Mouse (Mus musculus): ENCODE data around the gene Fam89b.

The Fam89b gene

DNA sequence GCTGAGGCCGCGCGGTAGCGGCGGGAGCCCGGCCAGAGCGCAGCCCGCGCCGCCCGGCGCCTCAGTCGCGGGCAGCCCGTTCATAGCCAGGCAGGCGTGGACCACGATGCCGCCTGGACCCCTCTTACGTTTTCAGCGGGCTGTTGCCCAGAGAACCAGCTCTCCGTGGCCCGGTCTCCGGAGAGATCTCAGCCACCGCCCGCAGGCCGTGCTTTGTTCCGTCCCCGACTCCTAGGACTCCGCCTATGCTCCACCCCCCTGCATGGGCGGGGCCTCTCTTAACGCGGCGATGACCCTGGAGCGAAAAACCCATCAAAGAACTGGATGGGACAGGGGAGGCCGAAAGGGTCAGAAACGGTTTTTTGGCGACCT, at the start of gene Fam89b:
Fam89b (minus strand) TSS at position 210 of the 372 bp plus-strand sequence.
- DNase-seq = peak; percentile 90 to 93

DNA sequence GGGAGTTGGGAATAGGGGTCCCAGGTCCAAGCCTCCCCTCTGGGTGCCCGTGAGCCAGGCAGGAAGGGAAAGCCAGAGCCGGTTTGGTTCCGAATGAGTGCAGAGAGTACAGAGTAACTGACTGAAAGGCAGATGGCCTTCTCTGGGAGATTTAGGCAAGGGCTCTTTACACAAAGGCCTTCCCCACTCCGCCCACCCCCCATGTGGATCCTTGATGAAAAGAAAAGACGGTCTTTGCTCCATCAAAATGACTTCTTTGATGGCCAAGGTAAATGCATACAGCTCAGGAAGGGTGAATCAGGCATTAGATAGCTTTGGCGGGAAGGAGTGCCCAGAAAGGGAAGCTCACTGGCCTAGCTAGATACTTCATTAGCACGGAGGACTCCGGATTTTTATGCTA, 48.9 kb upstream of the Fam89b start:
- DNase-seq = no peak

DNA sequence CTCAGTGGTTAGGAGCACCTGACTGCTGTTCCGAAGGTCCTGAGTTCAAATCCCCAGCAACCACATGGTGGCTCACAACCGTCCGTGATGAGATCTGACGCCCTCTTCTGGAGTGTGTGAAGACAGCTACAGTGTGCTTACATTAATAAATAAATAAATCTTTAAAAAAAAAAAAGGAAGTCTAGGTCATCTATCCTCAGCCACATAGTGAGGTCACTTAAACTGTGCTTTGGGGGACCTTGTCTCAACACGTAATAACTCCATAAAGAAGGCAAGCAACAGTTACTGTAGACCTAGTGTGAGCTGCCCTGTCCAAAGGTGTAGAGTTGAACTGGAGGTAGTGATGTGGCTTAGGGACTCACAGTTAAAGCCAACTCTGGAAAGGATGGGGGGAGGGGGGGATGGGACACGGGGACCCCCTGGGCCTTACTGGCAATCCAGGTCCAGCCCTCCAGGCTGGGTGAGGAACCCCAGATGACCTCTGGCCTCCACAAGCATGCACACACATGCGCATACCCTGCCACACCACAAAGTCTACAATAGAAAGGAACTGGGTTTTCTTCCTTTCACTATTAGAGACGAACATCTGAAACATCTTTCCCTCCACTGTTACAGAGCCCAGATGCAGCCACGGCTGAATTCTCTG, 48.1 kb upstream of the Fam89b start:
- DNase-seq = no peak

- peak; percentile 97 for DNase-seq
These were observed 41.7 kb upstream of the Fam89b start, which contains the start of gene Scyl1 for GRCm38 (mm10) chr19:5770925-5771860. TSS of gene Scyl1 (minus strand) at chr19:5771419.

DNA sequence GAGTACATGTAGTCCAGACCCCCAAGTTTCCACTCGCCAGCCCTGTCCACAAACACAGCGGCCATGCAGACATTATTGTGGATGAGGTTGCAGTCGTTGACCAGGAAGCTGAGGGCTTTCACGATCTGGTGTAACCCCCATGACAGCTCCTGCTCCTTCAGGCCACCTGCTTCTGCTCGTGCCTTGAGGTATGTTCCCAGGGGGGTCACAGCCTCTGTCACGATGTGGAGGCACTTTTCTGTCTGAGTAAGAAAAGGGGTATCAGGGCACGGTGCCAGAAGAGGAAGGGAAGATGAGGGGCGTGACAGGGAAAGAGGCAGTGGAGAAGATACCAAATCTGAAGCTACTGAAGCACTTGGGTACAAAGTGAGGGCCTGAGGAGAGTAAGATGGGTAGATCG, 40.9 kb upstream of the Fam89b start:
- no peak for DNase-seq

GRCm38 (mm10) chr19:5767271-5767670, 37.8 kb upstream of the Fam89b start:
- DNase-seq = no peak

GRCm38 (mm10) chr19:5763163-5763562, 33.7 kb upstream of the Fam89b start:
- no peak for DNase-seq

DNA sequence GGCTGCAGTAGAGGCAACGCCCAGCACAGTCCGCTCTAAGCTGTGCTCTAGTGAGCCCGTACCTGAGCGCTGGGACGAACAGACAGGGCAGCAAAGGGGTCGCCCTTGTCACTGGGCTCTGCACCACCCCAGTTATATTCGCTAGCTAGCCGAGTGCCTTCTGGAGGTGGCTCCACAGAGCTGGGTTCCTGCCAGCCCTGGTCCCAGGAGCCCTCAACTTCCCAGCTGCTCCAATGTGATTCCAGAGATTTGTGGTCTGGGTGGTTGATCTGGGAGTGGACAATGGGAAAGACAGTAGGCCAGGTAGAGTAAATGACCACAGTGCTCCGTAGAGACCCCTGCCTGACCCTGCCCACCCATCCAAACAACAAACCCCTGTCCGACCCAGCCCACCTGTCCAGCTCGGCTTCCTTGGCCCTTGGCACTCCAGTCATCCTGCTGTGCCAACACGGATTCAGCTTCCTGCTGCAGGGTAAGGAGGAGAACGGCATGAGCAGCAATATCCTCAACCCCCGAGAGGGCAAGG, 29.5 kb upstream of the Fam89b start:
- no peak for DNase-seq

GRCm38 (mm10) chr19:5756991-5757636, 27.7 kb upstream of the Fam89b start:
- DNase-seq = no peak

GRCm38 (mm10) chr19:5756321-5756985, 27.0 kb upstream of the Fam89b start:
- no peak for DNase-seq

GRCm38 (mm10) chr19:5751742-5752141, 22.3 kb upstream of the Fam89b start:
- DNase-seq = peak; percentile 55 to 65

DNA sequence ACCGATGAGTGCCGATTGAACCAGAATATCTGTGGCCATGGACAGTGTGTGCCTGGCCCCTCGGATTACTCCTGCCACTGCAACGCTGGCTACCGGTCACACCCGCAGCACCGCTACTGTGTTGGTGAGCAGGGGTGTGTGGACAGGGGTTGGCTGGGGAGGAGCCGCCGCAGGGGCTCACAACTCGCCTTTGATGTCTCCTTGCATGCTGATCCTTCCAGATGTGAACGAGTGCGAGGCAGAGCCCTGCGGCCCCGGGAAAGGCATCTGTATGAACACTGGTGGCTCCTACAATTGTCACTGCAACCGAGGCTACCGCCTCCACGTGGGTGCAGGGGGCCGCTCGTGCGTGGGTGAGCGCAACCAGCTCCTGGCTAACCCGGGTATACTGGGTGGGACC, 21.5 kb upstream of the Fam89b start:
- no peak for DNase-seq

GRCm38 (mm10) chr19:5749476-5749875, 20.0 kb upstream of the Fam89b start:
- no peak for DNase-seq

DNA sequence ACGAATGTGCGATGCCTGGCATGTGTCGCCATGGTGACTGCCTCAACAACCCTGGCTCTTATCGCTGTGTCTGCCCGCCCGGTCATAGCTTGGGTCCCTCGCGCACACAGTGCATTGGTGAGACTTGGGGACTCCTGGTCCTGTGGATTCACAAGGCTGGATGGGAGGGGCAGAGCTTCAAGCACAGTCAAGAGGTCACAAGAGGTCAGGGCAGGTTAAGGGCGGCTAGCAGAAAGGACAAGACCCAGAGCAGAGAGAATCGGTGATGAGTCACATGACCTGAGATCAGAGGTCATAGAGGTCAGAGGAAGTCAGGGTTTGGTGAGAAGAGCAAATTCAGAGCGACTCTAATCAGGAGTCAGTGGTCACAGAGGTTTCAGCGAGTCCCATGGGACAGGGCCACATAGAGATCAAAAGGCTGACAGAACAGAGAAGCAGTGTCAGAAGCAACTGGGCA, 17.5 kb upstream of the Fam89b start:
- no peak for DNase-seq

- no peak for DNase-seq
These were observed 16.6 kb upstream of the Fam89b start for GRCm38 (mm10) chr19:5745756-5746710.

- peak in 1 of 2 experiments; percentile 11 for DNase-seq
These were observed 14.1 kb upstream of the Fam89b start for GRCm38 (mm10) chr19:5743576-5743975.

DNA sequence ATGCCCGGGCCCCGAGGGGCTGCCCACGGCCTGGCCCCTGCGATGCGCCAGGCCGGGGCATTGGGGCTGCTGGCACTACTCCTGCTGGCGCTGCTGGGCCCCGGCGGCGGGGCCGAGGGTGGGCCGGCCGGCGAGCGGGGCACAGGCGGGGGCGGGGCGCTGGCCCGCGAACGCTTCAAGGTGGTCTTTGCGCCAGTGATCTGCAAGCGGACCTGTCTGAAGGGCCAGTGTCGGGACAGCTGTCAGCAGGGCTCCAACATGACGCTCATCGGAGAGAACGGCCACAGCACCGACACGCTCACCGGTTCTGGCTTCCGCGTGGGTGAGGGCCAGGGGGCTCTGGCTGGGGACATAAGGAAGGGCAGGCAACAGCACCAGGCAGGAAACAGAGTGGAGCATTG, 12.8 kb upstream of the Fam89b start:
- DNase-seq = no peak

DNA sequence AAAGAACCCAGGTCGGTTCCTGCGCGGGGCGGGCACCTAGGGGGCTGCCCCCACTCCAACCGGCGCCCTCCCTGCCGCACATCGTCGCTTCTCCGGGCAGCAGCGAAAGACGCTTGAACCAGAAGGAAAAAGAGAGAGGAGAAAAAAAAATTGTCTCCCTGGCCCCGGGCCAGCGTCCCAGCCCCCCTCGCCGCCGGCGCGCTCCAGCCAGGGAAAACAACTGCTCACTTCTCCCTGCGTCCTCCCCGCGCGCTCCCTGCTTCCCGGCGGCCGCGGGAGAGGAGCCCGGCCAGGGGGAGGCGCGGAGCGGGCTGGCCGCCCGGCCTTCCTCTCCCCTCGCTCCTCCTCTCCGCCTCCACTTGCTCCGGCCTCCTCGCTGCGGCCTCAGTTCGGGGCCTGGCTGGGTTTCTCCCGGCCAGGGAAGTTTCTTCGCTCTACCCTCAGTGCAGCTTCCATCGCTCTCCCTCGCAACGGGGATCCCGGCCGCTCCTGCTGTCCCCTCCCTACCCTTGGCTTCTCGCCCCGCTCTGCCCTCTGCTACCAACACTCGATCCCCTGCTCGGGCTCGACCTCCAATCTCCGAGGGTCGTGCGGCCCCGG, 12.3 kb upstream of the Fam89b start:
- DNase-seq = peak; percentile 79 to 84

DNA sequence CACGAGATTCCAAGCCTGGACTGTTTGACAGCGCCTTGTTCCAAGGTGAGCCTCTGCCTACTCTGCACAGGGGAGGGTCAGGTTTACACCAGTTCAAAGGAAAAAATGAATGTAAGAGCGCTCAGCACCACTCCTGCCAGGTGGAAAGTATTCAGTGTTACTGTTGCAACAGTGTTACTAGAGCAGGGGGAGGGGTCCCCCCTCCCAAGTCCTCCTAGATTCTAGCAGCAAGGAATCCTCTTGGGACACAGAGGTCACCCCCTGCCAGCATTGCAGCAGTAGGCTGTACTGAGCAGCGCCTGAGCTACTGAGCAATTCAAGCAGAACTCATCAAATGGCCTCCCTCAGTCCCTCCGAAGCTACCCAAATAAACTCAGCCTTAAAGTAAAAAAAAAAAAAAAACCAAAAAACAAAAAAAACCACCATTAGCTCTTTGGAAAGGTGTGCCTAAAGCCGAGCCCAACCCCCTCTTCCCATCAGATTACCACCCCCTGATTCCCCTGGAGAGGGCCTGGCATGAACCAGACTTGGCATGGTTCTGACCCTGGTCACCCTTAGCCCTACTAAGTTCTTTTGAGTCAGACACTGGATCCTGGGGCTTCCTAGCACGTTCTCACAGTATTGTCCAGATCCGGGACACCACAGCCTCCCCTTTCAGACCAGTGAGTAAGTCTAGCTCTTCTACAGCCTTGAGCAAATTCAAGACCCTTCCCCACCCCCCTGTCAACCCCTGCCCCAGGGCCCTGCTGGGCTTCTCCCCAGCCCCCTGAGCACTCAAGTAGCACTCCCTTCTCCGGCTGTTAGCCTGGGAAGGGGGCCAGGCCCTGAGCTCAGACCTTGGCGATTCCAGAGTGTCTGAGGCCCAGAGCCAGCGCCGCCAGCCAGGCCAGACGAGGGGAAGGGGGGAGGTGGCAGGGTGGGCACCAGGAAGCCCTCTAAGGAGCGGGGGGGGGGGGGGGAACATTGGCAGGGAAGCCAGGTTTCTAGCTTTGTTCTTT, 11.2 kb upstream of the Fam89b start, which contains the start of gene Ltbp3:
Ltbp3 (plus strand) TSS at position 585 of the 998 bp plus-strand sequence.
- peak; percentile 73 to 80 for DNase-seq

Data from lung, adult 18-20 months (tissue).